Mouse (Mus musculus): Measurements from ENCODE around the gene Gm45062. TPM values are rescaled to one million over a fixed set of nuclear protein-coding genes. Genes with fewer than 3 reads are reported as not detected.
A peak's percentile ranks its signal among the peaks of the same experiment; 100 is the strongest.

Gene Gm45062
- polyA plus RNA-seq, 1 experiment = 0.58 TPM

GRCm38 (mm10) chr6:8348344-8348743 is 89.1 kb downstream of the Gm45062 start:
- no peak overlapping the region for H3K27ac ChIP-seq (ENCODE audit: control insufficient read depth, insufficient read depth, low read length)
- no peak overlapping the region for H3K4me3 ChIP-seq (ENCODE audit: control insufficient read depth, insufficient read depth, low read length)
- no peak for TF ChIP-seq POLR2A (IDR thresholded peaks at IDR 0.05; ENCODE audit: control insufficient read depth, extremely low read depth, insufficient read depth, low read length, poor library complexity)
- WGBS = 96% methylated on average over 1 of the region's 1 CpGs
- no peak for DNase-seq
- peaks cover 8% of the 10 kb centered on the region for H3K4me1 ChIP-seq (replicated peaks; ENCODE audit: control insufficient read depth, insufficient read depth, low read length)
- no peaks in the 10 kb centered on the region for H3K27me3 ChIP-seq (ENCODE audit: control insufficient read depth, insufficient read depth, low read length)
- H3K36me3 ChIP-seq (ENCODE audit: control insufficient read depth, insufficient read depth, low read length) = no peaks in the 10 kb centered on the region

GRCm38 (mm10) chr6:8349060-8349670 is 89.9 kb downstream of the Gm45062 start:
- no peak for DNase-seq
- Histone ChIP-seq H3K36me3 (ENCODE audit: control insufficient read depth, insufficient read depth, low read length) (no peaks in the 10 kb centered on the region), H3K27me3 (ENCODE audit: control insufficient read depth, insufficient read depth, low read length) (no peaks in the 10 kb centered on the region), H3K27ac (ENCODE audit: control insufficient read depth, insufficient read depth, low read length) (no peak overlapping the region), H3K4me3 (ENCODE audit: control insufficient read depth, insufficient read depth, low read length) (no peak overlapping the region), H3K4me1 (replicated peaks; ENCODE audit: control insufficient read depth, insufficient read depth, low read length) (peaks cover 16% of the 10 kb centered on the region)
- TF ChIP-seq POLR2A (IDR thresholded peaks at IDR 0.05; ENCODE audit: control insufficient read depth, extremely low read depth, insufficient read depth, low read length, poor library complexity) = no peak
- TF ChIP-seq CTCF (IDR thresholded peaks at IDR 0.05; ENCODE audit: borderline replicate concordance, control insufficient read depth, extremely low read depth, insufficient read depth, low read length, poor library complexity) = no peak
- 85% methylated on average over 2 of the region's 2 CpGs for WGBS

DNA sequence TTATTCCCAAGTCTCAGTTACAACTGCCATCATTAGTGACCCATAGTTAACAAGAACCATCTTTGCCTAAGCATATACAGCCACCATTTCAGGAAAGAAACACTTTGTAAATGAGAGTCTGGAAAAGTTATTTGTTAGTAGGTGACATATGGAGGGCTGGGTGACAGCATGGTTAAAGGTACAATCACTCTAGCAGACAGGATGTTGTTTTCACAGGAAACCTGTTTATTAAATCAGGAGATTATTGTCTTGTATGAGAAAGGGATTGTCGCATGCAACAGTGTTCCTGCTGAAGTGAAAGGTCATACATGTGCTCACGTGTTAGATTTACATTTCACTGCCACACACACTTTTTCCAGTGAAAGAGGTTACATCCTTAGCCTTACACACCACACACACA is 92.3 kb downstream of the Gm45062 start:
- H3K27ac ChIP-seq (ENCODE audit: control insufficient read depth, insufficient read depth, low read length) = no peak overlapping the region
- H3K4me1 ChIP-seq (replicated peaks; ENCODE audit: control insufficient read depth, insufficient read depth, low read length) = peaks cover 27% of the 10 kb centered on the region
- no peak overlapping the region for H3K4me3 ChIP-seq (ENCODE audit: control insufficient read depth, insufficient read depth, low read length)
- no peak for DNase-seq
- H3K27me3 ChIP-seq (ENCODE audit: control insufficient read depth, insufficient read depth, low read length) = no peaks in the 10 kb centered on the region
- H3K36me3 ChIP-seq (ENCODE audit: control insufficient read depth, insufficient read depth, low read length) = no peaks in the 10 kb centered on the region
- WGBS = 95% methylated on average over 2 of the region's 2 CpGs
- TF ChIP-seq CTCF (IDR thresholded peaks at IDR 0.05; ENCODE audit: borderline replicate concordance, control insufficient read depth, extremely low read depth, insufficient read depth, low read length, poor library complexity) (no peak), POLR2A (IDR thresholded peaks at IDR 0.05; ENCODE audit: control insufficient read depth, extremely low read depth, insufficient read depth, low read length, poor library complexity) (no peak)

DNA sequence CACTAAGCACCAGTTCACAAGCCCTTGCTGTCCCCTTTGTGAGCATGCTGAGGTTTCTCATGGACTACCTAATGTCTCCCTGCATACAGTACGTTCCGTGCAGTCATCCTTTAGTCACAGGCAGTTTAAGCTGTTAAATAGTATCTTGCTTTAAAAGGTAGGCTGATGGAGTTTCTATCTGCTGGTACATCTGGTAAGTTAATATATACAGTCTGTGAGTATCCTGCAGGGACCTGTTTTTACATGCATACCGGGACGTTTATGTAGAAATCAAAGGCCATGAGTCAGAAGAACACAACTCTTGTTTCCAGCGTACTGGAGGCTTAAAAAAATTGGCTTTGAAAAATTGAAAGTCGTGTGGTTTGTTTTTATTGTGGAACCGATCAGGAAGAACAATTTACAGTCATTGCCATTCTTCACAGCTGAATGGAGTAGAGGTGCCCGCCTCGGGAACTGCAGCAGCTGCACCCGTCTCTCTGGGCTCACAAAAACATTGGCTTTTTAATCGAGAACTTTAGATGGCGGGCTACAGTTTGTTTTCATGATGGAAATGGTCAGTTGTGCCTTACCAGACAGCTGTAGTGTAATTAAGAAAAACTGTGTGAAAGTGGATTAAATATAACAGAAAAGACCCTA is 93.4 kb downstream of the Gm45062 start:
- WGBS = 71% methylated on average over 12 of the region's 12 CpGs
- Histone ChIP-seq H3K4me3 (ENCODE audit: control insufficient read depth, insufficient read depth, low read length) (no peak overlapping the region), H3K27ac (ENCODE audit: control insufficient read depth, insufficient read depth, low read length) (peak overlapping the region; percentile 75; the same call in 1 of the 2 replicates), H3K4me1 (replicated peaks; ENCODE audit: control insufficient read depth, insufficient read depth, low read length) (peaks cover 27% of the 10 kb centered on the region), H3K36me3 (ENCODE audit: control insufficient read depth, insufficient read depth, low read length) (no peaks in the 10 kb centered on the region), H3K27me3 (ENCODE audit: control insufficient read depth, insufficient read depth, low read length) (no peaks in the 10 kb centered on the region)
- TF ChIP-seq CTCF (IDR thresholded peaks at IDR 0.05; ENCODE audit: borderline replicate concordance, control insufficient read depth, extremely low read depth, insufficient read depth, low read length, poor library complexity) (no peak), POLR2A (IDR thresholded peaks at IDR 0.05; ENCODE audit: control insufficient read depth, extremely low read depth, insufficient read depth, low read length, poor library complexity) (no peak)
- no peak for DNase-seq

DNA sequence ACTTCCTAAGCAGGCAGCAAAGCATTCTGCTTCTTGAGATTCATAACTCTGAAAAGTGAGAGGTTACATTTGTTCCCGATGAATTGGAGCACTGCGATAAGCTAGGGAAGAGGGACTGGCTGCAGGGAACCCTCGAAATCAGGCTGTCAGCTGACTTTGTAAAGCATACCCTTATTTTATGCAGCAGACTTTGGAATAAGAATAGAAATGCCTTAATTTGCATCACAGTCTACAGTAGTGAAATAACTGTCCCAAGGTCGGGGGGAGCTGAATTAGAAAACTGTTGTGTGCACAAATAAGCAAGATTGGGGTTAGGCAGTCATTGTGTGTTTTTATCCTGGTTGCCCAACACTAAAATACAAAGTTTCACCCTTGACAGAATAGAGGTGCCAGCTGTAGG is 94.2 kb downstream of the Gm45062 start:
- peaks cover 27% of the 10 kb centered on the region for H3K4me1 ChIP-seq (replicated peaks; ENCODE audit: control insufficient read depth, insufficient read depth, low read length)
- WGBS = 93% methylated on average over 4 of the region's 4 CpGs
- TF ChIP-seq CTCF (IDR thresholded peaks at IDR 0.05; ENCODE audit: borderline replicate concordance, control insufficient read depth, extremely low read depth, insufficient read depth, low read length, poor library complexity) (no peak), POLR2A (IDR thresholded peaks at IDR 0.05; ENCODE audit: control insufficient read depth, extremely low read depth, insufficient read depth, low read length, poor library complexity) (no peak)
- no peaks in the 10 kb centered on the region for H3K36me3 ChIP-seq (ENCODE audit: control insufficient read depth, insufficient read depth, low read length)
- no peak overlapping the region for H3K4me3 ChIP-seq (ENCODE audit: control insufficient read depth, insufficient read depth, low read length)
- no peak for DNase-seq
- H3K27me3 ChIP-seq (ENCODE audit: control insufficient read depth, insufficient read depth, low read length) = no peaks in the 10 kb centered on the region
- peak overlapping the region; percentile 69; the same call in 1 of the 2 replicates for H3K27ac ChIP-seq (ENCODE audit: control insufficient read depth, insufficient read depth, low read length)

- no peak for TF ChIP-seq POLR2A (IDR thresholded peaks at IDR 0.05; ENCODE audit: control insufficient read depth, extremely low read depth, insufficient read depth, low read length, poor library complexity)
- DNase-seq = no peak
- Histone ChIP-seq H3K4me1 (replicated peaks; ENCODE audit: control insufficient read depth, insufficient read depth, low read length) (peaks cover 27% of the 10 kb centered on the region), H3K27me3 (ENCODE audit: control insufficient read depth, insufficient read depth, low read length) (no peaks in the 10 kb centered on the region), H3K4me3 (ENCODE audit: control insufficient read depth, insufficient read depth, low read length) (no peak overlapping the region), H3K27ac (ENCODE audit: control insufficient read depth, insufficient read depth, low read length) (peak overlapping the region; percentile 83), H3K36me3 (ENCODE audit: control insufficient read depth, insufficient read depth, low read length) (no peaks in the 10 kb centered on the region)
- 49% methylated on average over 4 of the region's 4 CpGs for WGBS
Observed at GRCm38 (mm10) chr6:8354846-8355245, 95.6 kb downstream of the Gm45062 start.

- 69% methylated on average over 2 of the region's 2 CpGs for WGBS
- Histone ChIP-seq H3K4me1 (replicated peaks; ENCODE audit: control insufficient read depth, insufficient read depth, low read length) (peaks cover 25% of the 10 kb centered on the region), H3K27ac (ENCODE audit: control insufficient read depth, insufficient read depth, low read length) (no peak overlapping the region), H3K36me3 (ENCODE audit: control insufficient read depth, insufficient read depth, low read length) (no peaks in the 10 kb centered on the region), H3K4me3 (ENCODE audit: control insufficient read depth, insufficient read depth, low read length) (no peak overlapping the region), H3K27me3 (ENCODE audit: control insufficient read depth, insufficient read depth, low read length) (no peaks in the 10 kb centered on the region)
- no peak for DNase-seq
- TF ChIP-seq CTCF (IDR thresholded peaks at IDR 0.05; ENCODE audit: borderline replicate concordance, control insufficient read depth, extremely low read depth, insufficient read depth, low read length, poor library complexity) (no peak), POLR2A (IDR thresholded peaks at IDR 0.05; ENCODE audit: control insufficient read depth, extremely low read depth, insufficient read depth, low read length, poor library complexity) (no peak)
Observed at GRCm38 (mm10) chr6:8358232-8358631, 99.0 kb downstream of the Gm45062 start.

All from thymus, adult 2 months (tissue).